Mouse (Mus musculus): ENCODE measurements around the gene Acvr1b. TPM values are rescaled to one million over a fixed set of nuclear protein-coding genes. Genes with fewer than 3 reads are reported as not detected.
A peak's percentile ranks its signal among the peaks of the same experiment; 100 is the strongest.

Acvr1b gene
- total RNA-seq, 2 experiments from 2014 or later, result 23.0 to 34.4 TPM

DNA sequence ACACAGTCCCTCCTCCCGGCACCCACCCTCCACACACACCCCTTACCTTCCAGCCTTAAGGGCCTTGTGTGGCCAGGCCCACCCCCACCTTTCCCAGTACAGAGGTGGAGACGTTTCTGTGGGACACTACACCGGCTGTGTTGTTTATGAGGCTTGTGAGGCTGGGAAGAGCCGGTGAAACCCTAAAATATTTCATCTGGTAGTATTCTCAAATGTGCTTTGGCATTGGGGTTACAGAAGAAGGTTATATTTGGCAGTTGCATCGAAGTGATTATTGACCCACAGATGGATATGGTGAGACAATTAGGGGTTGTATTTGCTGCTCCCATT, 1.2 kb downstream of the Acvr1b start:
- DNase-seq, result no peak

GRCm38 (mm10) chr15:101175613-101176283, 1.9 kb downstream of the Acvr1b start:
- no peak for DNase-seq

DNA sequence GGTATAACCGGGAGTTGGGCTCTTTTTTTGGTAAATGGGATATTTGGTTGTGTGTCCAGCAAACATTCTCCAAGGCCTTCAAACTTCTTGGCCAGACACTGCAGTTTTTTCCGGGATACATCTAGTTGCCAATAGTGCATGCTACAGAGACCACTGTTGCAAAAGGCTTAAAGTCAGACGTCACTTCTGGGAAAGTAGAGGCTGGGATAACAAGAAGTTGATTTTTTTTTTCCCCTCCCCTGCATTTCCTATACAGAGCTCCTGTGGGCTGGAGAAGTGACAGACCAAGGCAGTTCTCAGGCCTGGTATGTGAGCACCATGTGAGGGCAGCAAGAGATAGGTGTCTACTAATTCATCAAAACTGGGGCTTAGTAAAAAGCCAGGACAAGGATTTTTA, 2.4 kb downstream of the Acvr1b start:
- no peak for DNase-seq

DNA sequence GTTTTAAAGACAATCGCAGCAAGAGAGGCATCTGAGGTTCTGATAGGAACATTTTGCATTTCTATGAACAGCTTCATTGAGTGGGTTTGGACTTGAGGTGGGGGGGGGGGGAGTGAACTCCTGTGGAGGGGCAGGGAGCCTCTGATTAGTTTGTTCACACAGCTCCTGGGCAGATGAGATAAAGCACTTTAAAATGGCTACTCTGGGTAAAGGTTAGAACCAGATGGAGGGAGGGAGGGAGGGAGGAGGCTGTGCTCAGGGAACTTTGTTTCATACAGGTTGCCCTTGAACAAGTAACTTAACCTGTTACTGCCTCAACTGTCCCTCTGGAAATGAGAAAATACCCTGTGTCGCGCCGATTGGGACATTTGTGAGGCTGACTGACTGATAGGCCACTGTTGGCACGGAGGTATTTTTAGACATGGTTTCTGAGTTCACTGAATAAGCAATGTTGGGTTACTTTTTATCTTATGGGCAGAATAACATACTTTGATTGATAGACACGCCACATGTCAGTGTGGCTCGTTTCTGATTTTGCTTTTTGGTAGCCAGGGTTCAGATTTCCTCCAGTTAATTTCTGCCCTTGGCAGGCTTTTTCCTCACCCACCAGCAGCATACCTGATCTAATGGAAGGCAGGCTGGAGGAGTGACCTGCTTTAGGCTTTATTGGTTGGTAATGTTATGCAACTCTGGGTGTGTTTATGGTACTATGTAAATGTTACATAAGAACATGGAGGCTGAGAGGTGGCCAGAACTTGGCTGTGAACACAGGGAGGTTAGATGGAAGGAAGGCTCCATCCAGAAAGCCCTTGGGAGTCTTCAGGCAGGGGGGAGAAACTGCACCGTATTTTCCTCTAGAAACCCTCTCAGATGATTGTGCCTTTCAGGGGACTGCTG, 3.2 kb downstream of the Acvr1b start:
- peak; percentile 38 for DNase-seq

DNA sequence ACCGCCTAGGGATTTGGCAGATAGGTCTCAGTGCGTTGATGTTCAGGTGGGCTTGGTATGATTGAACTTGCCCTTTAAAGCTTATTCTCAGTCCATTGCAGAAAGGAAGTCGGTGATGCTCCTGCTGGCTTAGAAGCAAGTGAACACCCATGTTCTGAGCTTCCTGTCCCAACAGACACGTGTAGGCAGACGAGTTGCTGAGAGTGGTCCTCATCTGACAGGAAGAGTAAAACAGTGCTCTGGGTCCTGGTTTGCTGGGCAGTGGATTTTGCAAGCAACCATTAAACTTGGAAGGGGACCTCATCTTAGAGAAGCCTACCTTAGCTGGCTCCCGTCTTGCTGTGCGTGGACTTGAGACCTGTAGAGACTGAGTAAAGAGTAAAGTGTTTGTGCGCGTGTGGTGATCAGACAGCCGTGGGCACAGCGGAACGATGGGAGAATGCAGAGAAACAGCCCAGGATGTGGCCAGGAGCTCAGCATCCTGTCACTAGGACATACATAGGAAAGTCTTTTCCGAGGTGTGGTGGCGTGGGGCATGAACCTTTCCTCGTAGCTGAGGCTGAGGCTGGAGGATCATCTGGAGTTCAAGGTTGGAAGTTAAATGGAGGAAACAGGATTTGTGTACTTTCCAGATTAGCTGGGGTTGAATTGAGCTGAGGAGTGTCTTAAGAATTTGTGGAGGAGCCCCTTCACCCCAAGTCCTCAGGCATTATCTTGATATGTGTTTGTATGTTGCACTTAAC, 6.7 kb downstream of the Acvr1b start:
- no peak for DNase-seq

- no peak for DNase-seq
These were observed 7.2 kb downstream of the Acvr1b start for GRCm38 (mm10) chr15:101181106-101181466.

DNA sequence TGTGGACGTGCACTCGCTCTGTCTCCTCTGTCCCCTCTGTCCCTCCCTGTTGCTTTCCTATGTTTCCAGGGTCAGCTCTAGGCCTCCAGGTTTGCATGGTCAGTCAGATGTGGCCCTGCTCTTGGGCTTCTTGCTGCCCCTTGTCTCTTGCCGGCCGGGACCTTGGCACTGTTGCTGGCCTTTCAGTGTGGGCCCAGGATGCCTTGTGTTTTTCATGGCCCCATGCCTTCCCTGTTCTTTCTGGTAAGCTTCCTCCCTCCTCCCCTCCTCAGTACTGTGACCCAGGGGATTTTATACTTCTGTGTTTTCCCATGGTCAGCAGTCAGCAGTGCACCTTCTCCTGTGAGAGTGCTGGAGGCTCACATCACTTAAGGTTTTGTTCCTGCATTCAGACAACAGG, 7.6 kb downstream of the Acvr1b start:
- no peak for DNase-seq

DNA sequence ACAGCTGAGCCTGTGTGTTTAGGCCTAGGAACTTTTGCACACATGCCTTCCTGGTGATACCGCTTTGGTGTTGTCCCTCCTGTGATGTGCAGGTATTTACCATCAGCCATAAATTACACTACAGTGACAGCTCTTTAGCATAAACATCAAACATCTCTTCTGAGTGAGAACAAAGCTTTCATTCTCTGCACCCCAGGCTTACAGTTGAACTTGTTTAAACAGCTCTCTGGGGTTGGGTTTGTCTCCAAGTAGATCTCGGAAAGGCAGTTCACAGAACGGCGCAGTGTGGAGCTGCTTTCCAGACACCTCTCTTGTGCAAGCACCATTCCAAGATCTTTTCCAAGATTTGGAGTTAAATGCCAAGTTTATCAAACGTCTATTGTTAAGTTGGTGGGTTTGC, 8.8 kb downstream of the Acvr1b start:
- no peak for DNase-seq

DNA sequence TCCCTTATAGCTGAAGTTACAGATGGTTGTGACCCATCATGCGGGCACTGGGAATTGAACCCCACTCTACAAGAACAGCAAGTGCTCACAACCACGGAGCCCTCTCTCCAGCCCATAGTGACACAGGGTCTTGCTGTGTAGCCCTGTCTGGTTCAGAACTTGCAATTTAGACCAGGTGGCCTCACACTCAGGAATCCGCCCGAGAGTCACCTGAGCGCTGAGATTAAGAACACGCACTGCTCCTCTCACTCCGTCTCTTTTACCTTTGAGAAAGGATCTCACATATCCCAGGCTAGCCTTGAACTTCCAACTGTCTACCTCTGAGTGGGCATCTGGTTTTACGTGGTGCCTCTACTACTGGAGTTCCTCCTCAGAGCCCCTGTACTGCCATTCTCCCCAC, 10.4 kb downstream of the Acvr1b start:
- DNase-seq, result no peak

GRCm38 (mm10) chr15:101185549-101185948, 11.7 kb downstream of the Acvr1b start:
- no peak for DNase-seq

DNA sequence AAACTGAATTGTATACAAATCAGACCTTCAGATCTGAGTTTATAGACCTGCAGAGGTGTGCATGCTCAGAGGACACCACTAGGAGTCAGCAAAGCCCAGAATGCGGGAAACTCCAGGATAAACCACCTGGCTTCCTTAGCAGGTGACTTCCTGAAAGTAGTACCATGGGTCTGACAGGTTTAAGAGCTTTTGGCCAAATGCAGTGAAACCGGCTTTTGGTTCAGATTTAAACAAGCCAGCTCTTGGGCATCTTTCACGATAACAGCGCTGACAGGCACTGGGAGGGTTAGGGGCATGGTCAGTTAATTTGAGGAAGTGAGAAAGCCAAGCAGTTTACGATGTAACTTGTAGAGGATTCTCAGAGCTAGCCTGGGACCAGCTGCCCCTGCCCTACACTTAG, 14.0 kb downstream of the Acvr1b start:
- no peak for DNase-seq

- DNase-seq, result no peak
These were observed 16.3 kb downstream of the Acvr1b start for GRCm38 (mm10) chr15:101189981-101190761.

GRCm38 (mm10) chr15:101190762-101191150, 16.9 kb downstream of the Acvr1b start:
- no peak for DNase-seq

DNA sequence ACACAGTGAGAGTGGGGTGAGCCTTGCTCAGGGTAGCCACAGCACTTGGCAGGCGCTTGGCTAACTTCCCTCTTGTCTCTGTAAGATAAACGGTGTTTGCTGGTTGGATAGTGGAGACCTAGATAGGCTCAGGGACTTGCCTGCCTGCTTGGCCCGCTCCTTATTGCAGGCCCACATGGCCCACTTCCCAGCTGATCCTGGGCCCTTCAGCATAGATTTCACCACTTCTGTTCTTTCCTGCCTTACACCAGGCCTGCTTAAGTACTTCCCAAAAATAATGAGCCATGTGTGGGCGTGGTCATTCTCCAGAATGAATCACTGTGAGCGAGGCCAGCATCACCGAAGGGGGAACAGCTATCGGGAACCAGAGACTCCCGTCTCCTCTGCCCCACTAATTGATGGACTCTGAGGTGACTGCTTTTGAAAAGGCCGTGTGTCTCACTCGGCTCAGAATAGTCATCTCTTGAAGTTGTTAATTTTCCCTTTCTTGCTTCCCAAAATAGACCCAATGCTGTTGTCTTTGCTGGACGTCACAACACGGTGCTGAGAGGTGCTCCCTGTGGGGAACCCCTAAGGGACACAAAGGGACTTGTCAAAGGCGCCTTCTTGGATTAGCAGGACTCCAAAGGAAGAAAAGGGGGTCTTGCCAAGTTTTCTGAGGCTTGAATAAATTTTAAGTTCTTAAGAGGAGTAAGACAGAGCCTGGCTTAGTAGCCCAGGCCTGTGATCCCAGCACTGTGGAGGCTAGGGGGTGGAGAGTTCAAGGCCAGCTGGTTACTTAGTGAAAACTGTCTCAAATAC, 17.8 kb downstream of the Acvr1b start:
- peak; percentile 64 for DNase-seq

GRCm38 (mm10) chr15:101192260-101192640, 18.4 kb downstream of the Acvr1b start:
- no peak for DNase-seq

- no peak for DNase-seq
These were observed 18.8 kb downstream of the Acvr1b start for GRCm38 (mm10) chr15:101192651-101193050.

- no peak for DNase-seq
These were observed 20.1 kb downstream of the Acvr1b start for GRCm38 (mm10) chr15:101193971-101194370.

DNA sequence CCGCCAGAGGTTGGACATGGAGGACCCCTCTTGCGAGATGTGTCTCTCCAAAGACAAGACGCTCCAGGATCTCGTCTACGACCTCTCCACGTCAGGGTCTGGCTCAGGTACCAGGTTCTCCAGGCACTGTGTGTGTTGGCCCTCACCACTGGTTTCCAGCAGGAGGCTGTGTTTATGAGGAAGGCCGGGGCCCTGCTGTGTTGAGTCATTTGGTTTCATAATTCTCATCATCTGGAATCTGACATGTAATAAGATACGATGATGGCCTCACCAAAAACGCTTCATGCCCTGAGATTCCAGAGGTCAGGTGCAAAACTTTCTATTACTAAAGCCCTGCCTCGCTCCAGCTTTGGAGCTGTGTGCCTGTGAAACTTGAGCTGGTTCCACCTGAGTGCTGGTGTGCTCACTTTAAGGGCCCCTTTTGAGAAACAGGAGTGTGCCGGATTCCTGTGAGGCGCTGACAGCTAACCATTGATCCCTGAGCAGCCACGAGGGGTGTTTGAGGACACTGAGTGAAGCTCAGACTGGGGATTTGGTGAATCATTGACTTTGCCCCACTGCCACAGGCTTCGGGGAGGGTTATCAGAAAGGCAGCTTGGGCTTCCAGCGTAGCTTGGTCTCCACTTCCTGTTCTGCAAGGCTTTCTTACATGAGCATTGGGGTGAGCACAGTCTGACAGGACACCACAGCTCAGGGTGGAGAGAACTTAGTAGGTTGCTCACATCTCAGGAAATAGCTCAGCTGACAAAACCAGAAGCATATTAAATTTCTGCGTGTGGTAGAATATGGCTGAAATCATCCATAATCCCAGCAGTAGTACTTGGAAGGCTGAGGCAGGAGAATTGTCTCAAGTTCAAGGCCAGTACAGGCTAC, 21.3 kb downstream of the Acvr1b start:
- no peak for DNase-seq

DNA sequence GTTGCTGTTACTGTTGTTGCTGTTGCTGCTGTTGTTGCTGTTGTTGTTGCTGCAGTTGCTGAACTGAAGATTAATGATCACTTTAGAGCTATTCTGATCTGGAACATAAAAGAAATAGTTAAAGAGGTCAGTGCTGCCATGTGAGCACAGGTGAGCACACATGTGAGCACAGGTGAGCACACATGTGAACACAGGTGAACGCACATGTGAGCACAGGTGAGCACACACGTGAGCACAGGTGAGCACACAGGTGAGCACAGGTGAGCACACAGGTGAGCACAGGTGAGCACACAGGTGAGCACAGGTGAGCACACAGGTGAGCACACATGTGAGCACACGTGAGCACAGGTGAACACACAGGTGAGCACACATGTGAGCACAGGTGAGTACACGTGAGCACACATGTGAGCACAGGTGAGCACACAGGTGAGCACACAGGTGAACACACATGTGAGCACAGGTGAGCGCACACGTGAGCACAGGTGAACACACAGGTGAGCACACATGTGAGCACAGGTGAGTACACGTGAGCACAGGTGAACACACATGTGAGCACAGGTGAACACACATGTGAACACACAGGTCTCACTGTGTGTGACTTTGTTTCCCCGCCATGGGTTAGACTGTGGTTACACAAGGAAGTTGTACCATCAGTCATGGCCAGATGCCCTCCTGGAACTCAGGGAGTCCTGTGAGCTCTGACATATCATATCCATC, 22.4 kb downstream of the Acvr1b start:
- no peak for DNase-seq

DNA sequence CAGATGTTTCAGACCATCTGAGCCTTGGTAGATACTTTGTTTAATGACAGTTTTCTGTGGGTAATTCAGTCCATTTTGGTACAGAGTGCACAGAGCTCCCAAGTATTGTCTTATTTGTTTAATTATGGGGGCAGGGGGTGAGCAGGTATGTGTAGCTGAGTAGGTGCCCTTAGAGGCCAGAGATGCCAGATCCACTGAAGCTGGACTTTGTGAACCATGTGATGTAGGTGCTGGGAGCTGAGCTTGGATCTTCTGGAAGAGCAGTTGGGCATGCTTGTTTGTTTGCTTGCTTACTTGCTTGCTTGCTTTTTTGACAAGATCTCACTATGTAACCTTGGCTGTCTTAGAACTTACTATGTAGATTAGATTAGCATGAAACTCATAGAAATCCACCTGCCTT, 23.1 kb downstream of the Acvr1b start:
- no peak for DNase-seq

Data from gastrocnemius, postnatal 25 days (tissue).